Mouse (Mus musculus): Measurements from ENCODE around the gene Ntrk1. TPM values are rescaled to one million over a fixed set of nuclear protein-coding genes. Genes with fewer than 3 reads are reported as not detected.
"Not testable (repeated sequence)": the region's sequence is repeated elsewhere in the genome, so short reads cannot be mapped to it uniquely, and the experiment has no call there.

The Ntrk1 gene
- total RNA-seq (2014; fragmentation: Nextera tagmentation): not detected in 2 replicates
- total RNA-seq (2017): not detected in 2 replicates

DNA sequence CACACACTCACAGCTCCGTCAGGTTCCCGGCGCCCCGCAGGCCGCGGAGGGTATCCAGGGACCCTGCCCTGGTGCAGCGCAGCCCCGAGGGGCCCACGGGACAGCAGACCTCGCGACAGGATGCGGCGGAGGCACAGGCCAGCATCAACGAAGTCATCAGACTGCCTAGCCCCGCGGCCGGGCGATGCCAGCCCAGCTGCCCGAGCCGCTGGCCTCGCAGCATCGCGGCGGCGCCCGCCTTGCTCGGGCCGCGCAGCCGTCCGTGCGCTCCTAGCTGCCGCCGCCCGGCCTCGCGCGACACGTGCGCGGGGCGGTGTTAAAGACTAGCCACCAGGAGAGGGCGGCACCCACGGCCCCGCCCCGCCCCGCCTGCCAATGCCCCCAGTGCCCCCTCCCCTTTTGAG is at the start of gene Ntrk1:
Gene Ntrk1, minus strand, starts transcription at position 241 of the 404 bp plus-strand sequence.
- no peak for ATAC-seq (replicated peaks; ENCODE audit: low FRiP score, low TSS enrichment, poor library complexity, severe bottlenecking)

- ATAC-seq (replicated peaks; ENCODE audit: low FRiP score, low TSS enrichment, poor library complexity, severe bottlenecking): no peak
These were observed 45.9 kb upstream of the Ntrk1 start for GRCm38 (mm10) chr3:87840858-87841257.

- peak; percentile 85 for ATAC-seq (replicated peaks; ENCODE audit: low FRiP score, low TSS enrichment, poor library complexity, severe bottlenecking)
These were observed 43.7 kb upstream of the Ntrk1 start for GRCm38 (mm10) chr3:87838622-87839021.

DNA sequence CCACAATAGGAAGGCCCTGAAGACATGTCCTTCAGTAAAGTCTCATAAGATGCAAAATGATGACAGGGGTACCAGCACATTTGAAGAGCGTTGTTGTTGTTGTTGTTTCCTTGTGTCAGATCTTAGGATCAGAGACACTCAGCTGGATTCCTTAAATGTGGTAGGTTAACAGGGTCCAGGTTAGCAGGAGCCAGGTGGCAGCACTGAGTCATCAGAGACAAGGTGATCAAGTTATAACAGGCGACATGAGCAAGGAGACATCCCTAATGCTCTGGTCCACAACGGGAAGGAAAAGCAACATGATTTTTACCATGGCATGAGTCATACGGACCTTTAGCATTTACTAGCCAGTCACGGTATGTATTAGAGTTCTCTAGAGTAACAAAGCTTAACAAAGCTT is 38.5 kb upstream of the Ntrk1 start:
- no peak for ATAC-seq (replicated peaks; ENCODE audit: low FRiP score, low TSS enrichment, poor library complexity, severe bottlenecking)

DNA sequence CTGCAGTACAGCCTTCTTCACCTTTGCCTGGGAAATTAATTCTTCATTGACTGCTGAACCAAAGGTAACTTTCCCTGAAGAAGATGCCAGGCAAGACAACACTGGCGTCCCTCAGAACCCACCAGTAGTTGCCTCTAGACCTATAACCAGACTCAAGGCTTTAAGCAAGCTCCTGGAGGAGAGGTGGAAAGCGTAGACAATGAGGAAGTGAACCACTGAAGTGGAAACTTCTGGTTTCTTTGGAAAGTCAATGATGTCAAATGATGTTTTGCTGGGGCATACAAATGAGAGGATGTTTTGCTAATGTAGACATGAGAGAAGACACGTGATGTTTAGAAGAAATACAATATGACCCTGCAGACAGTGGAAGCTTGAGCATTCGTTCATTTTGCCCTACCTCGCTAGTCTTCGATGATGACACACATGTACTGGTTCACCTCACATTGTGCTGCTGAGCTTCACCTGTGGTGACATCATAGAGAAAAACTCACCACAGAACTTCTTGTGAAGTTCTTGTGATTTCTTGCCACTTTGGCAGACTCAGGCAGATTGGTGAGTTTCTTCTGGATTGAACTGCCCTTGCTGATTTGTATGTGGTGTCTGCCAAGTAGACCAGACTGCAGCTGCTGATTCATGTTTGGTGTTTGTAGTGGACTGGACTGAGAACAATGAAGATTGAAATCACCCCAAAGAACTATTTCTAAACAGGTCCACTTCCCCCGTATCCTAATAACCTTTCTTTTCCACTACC is 37.3 kb upstream of the Ntrk1 start:
- ATAC-seq (replicated peaks; ENCODE audit: low FRiP score, low TSS enrichment, poor library complexity, severe bottlenecking): no peak

- no peak for ATAC-seq (replicated peaks; ENCODE audit: low FRiP score, low TSS enrichment, poor library complexity, severe bottlenecking)
These were observed 34.1 kb upstream of the Ntrk1 start for GRCm38 (mm10) chr3:87829025-87829424.

- no peak for ATAC-seq (replicated peaks; ENCODE audit: low FRiP score, low TSS enrichment, poor library complexity, severe bottlenecking)
These were observed 33.5 kb upstream of the Ntrk1 start for GRCm38 (mm10) chr3:87828435-87828834.

- not testable (repeated sequence) for ATAC-seq (replicated peaks; ENCODE audit: low FRiP score, low TSS enrichment, poor library complexity, severe bottlenecking)
These were observed 29.2 kb upstream of the Ntrk1 start, which contains the start of gene Pear1 for GRCm38 (mm10) chr3:87824206-87824605. Pear1 (minus strand) TSS chr3:87824306.

- no peak for ATAC-seq (replicated peaks; ENCODE audit: low FRiP score, low TSS enrichment, poor library complexity, severe bottlenecking)
These were observed 23.3 kb upstream of the Ntrk1 start for GRCm38 (mm10) chr3:87818226-87818625.

DNA sequence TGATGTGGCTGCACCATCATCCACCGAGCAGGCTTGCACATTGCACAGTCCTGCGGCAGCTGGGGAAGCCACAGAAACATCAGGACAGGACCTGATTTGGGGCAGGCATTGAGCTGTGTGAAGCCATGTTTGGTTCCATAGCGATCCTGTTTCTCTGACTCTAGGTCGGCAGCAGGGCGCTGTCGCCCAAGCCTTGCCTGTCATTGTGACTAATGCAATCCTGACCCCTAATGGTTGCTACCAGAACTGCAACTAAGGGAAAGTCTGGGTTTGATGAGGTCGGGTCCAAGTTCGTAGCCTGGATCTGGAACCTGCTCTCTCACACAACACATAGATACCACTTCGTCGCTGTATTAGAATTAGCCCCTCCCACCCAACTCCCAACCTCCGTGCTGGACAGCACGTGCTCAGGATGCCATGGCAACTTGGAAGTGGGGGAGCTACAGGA is 21.7 kb upstream of the Ntrk1 start:
- ATAC-seq (replicated peaks; ENCODE audit: low FRiP score, low TSS enrichment, poor library complexity, severe bottlenecking): peak; percentile 77

- no peak for ATAC-seq (replicated peaks; ENCODE audit: low FRiP score, low TSS enrichment, poor library complexity, severe bottlenecking)
These were observed 21.2 kb upstream of the Ntrk1 start for GRCm38 (mm10) chr3:87816166-87816565.

DNA sequence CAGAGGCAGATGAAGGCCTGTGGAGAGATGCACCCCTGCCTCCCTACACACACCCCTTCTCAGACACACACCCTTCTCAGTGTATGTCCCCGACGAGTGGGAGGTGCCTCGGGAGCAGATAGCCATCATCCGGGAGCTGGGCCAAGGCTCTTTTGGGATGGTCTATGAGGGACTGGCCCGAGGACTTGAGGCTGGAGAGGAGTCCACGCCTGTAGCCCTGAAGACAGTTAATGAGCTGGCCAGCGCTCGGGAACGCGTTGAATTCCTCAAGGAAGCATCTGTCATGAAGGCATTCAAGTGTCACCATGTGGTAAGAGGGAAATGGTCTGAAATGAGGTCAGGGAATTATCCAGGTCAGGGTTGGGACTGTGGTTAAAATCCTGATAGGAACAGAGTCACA is 17.9 kb upstream of the Ntrk1 start:
- ATAC-seq (replicated peaks; ENCODE audit: low FRiP score, low TSS enrichment, poor library complexity, severe bottlenecking): no peak

DNA sequence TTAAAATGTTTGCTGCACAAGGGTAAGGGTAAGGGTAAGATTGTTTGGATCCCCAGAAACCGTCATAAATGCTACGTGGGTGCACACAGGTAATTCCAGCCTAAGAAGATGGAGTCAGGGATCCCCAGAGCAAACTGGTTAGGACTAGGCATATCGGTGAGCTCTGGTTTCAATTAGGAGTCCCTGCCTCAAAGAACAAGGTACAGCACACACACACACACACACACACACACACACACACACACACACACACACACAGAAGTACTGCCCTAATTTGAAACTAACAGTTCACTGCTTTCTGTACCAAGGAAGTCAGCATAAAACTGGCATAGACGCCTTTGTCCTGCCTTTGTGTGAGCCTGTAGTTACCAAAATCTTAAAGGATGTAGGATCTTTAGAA is 17.5 kb upstream of the Ntrk1 start:
- ATAC-seq (replicated peaks; ENCODE audit: low FRiP score, low TSS enrichment, poor library complexity, severe bottlenecking): no peak

GRCm38 (mm10) chr3:87811297-87811696 is 16.3 kb upstream of the Ntrk1 start:
- no peak for ATAC-seq (replicated peaks; ENCODE audit: low FRiP score, low TSS enrichment, poor library complexity, severe bottlenecking)

DNA sequence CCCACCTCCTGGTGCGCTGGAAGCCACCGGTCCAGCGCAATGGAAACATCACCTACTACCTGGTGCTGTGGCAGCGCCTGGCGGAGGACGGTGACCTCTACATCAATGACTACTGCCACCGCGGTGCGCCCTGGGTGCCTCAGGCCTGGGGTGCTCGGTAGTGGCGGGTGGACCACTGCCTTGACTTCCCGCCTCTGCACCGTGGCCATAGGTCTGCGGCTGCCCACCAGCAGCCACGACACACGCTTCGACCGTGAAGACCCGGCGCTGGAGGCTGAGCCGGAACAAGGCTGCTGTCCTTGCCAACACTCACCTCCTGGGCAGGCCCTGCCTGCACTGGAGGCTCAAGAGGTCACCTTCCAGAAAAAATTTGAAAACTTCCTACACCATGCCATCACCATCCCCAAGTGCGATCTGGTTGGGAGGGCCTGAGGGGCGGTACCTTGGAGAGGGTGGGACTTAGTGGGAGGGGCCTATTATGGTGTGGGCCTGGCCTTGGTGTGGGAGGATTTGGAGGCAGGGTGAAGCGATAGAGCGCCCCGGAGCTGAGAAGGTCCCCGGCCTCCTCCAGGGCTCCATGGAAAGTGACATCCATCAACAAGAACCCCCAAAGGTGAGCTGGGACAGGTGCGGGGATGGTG is 14.5 kb upstream of the Ntrk1 start:
- peak; percentile 40; the same call in 1 of the 2 replicates for ATAC-seq (replicated peaks; ENCODE audit: low FRiP score, low TSS enrichment, poor library complexity, severe bottlenecking)

GRCm38 (mm10) chr3:87804038-87804677 is 9.2 kb upstream of the Ntrk1 start:
- peak; percentile 73 for ATAC-seq (replicated peaks; ENCODE audit: low FRiP score, low TSS enrichment, poor library complexity, severe bottlenecking)

DNA sequence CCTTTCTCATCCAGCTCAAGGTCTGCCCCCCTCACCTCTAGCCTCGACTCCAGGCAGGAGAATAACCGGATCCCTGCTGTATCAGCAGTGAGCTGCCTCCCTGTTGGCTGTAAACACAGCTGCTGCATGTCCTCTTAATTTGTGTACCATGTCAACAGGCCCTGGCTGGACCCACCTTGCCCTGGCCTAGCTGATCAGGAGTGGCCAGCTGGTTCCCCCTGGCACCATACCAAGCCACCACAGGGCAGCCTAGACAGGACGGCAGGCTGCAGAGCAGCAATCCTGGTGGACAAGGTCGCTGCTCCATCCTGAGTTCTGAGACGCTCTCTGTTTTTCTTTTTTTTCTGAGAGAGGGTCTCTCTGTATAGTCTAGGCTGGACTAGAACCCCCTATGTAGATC is 6.7 kb upstream of the Ntrk1 start:
- no peak for ATAC-seq (replicated peaks; ENCODE audit: low FRiP score, low TSS enrichment, poor library complexity, severe bottlenecking)

GRCm38 (mm10) chr3:87796736-87797334 is 1.9 kb upstream of the Ntrk1 start, which contains the start of gene Insrr:
Insrr (plus strand) TSS chr3:87796951.
- no peak for ATAC-seq (replicated peaks; ENCODE audit: low FRiP score, low TSS enrichment, poor library complexity, severe bottlenecking)

DNA sequence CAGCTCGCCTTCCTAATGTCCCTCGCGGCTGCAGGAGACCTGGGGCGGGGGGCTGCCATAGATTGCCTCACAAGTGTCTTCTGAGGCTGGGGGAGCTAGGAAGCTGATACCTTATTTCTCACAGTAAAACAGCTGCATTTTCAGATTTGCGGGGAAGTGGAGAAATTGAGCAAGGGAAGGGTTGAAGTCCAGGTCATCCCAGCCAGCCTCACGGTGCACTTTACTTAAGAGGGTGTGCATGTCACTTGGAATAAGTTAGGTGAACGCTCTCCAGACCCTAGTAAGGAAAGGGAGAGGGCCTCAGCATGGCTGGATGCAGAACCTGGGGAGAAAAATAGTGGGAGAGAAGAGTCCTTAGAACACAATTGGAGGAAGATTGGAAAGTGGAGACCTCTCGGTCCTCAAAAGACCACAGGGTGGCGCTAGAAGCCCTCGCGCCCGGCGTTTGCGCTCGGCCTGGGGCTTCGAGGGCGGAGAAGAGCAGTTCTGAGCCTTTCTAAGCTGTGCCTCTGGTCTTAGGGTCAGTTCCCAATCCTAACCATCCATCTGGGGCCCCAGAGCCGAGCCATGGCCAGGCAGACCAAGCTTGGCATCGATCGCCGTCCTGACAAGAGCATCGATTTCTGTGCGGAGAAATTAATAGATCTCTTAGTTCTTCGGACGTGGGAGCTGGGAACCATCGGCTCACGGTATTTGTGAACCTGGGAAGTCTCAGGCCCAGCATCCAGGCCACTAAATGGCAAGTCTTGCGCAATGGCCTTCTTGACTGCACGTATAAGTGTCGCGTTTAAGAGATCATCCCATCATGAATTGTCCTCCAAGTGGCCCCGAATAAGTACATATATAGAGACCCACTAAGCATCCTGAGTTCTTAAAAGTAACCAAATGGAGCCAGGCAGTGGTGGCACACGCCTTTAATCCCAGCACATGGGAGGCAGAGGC is 645 bp upstream of the Ntrk1 start:
- ATAC-seq (replicated peaks; ENCODE audit: low FRiP score, low TSS enrichment, poor library complexity, severe bottlenecking): peak; percentile 53; the same call in 1 of the 2 replicates
